Mouse (Mus musculus): Measurements from ENCODE around the gene Mfsd12. TPM values are rescaled to one million over a fixed set of nuclear protein-coding genes. Genes with fewer than 3 reads are reported as not detected.

Mfsd12 gene
- polyA plus RNA-seq, 1 experiment: 33.1 TPM

DNA sequence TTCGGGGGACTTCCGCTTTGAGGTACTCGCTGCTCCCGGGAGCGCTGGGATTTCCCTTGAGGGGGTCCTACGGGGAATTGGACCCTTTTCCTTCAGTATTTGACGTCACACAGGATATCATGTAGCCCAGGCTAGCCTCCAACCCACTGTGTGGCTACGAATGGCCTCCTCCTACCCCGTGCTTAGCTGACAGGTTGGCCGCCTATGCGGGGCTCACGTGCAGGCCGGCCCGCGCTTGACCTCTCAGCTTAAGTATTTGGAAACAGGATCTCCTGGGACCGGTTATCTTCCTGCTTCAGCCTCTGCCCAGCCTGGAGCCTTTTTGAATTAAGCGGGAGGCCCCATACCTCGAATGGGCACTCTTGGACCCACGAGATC is 27.3 kb downstream of the Mfsd12 start:
- Histone ChIP-seq H3K4me1 (ENCODE audit: control insufficient read depth, insufficient read depth, low read length) (peaks cover 16% of the 10 kb centered on the region), H3K4me3 (ENCODE audit: control insufficient read depth, low read depth, low read length) (peak overlapping the region; percentile 98), H3K27me3 (ENCODE audit: control insufficient read depth, insufficient read depth, low read length) (no peaks in the 10 kb centered on the region), H3K27ac (ENCODE audit: control insufficient read depth, insufficient read depth, low read depth, low read length) (peak overlapping the region; percentile 82), H3K36me3 (ENCODE audit: control insufficient read depth, insufficient read depth, low read length) (no peaks in the 10 kb centered on the region)
- TF ChIP-seq POLR2A (IDR thresholded peaks at IDR 0.05; ENCODE audit: control insufficient read depth, low read depth, low read length) (no peak), CTCF (IDR thresholded peaks at IDR 0.05; ENCODE audit: control insufficient read depth, insufficient read depth, insufficient replicate concordance, low read depth, low read length) (no peak)

DNA sequence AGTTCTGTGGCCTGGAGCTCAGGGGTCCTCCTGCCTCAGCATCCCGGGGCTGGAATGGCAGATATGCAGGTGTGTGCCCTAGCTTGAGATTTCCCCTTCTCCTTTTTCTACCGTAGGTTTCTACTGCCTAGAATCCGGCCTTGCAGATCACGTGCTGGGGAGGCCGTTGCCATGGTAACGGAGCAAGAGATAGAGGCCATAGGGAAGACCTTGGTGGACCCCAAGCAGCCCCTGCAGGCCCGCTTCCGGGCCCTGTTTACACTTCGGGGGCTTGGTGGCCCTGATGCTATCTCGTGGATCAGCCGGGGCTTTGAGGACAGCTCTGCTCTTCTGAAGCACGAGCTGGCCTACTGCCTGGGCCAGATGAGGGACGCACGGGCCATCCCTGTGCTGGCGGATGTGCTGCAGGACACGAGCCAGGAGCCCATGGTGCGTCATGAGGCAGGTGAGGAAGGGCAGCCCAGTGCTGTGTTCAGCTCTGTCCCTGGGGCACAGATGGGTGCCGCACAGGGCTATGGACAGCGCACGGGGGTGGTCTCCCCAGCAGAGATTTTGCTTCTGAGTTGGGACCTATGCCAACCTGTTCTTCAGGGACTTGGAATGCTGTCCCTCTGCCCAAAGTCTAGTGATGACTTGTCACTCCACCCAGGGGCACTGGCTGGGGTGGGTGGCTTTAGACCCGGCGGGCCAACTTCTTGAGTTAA is 28.5 kb downstream of the Mfsd12 start:
- Histone ChIP-seq H3K4me3 (ENCODE audit: control insufficient read depth, low read depth, low read length) (peak overlapping the region; percentile 98), H3K4me1 (ENCODE audit: control insufficient read depth, insufficient read depth, low read length) (peaks cover 23% of the 10 kb centered on the region), H3K27ac (ENCODE audit: control insufficient read depth, insufficient read depth, low read depth, low read length) (no peak overlapping the region), H3K27me3 (ENCODE audit: control insufficient read depth, insufficient read depth, low read length) (no peaks in the 10 kb centered on the region), H3K36me3 (ENCODE audit: control insufficient read depth, insufficient read depth, low read length) (no peaks in the 10 kb centered on the region)
- TF ChIP-seq POLR2A (IDR thresholded peaks at IDR 0.05; ENCODE audit: control insufficient read depth, low read depth, low read length) (no peak), CTCF (IDR thresholded peaks at IDR 0.05; ENCODE audit: control insufficient read depth, insufficient read depth, insufficient replicate concordance, low read depth, low read length) (no peak)

DNA sequence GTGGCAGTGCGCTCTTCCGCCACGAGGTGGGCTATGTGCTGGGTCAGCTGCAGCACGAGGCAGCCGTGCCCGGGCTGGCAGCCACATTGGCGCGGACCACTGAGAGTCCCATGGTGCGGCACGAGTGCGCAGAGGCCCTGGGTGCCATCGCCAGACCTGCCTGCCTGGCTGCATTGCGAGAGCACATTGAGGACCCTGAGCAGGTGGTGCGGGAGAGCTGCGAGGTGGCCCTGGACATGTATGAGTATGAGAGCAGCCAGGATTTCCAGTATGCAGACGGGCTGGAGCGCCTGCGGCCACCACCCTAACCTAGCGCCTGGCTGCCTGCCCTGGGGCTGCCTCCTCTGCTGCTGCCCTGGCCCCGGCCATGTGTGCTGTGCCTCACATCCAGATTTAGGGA is 30.4 kb downstream of the Mfsd12 start:
- TF ChIP-seq CTCF (IDR thresholded peaks at IDR 0.05; ENCODE audit: control insufficient read depth, insufficient read depth, insufficient replicate concordance, low read depth, low read length) (no peak), POLR2A (IDR thresholded peaks at IDR 0.05; ENCODE audit: control insufficient read depth, low read depth, low read length) (no peak)
- no peak overlapping the region for H3K4me3 ChIP-seq (ENCODE audit: control insufficient read depth, low read depth, low read length)
- H3K36me3 ChIP-seq (ENCODE audit: control insufficient read depth, insufficient read depth, low read length): no peaks in the 10 kb centered on the region
- H3K27ac ChIP-seq (ENCODE audit: control insufficient read depth, insufficient read depth, low read depth, low read length): no peak overlapping the region
- H3K27me3 ChIP-seq (ENCODE audit: control insufficient read depth, insufficient read depth, low read length): no peaks in the 10 kb centered on the region
- H3K4me1 ChIP-seq (ENCODE audit: control insufficient read depth, insufficient read depth, low read length): peaks cover 35% of the 10 kb centered on the region

DNA sequence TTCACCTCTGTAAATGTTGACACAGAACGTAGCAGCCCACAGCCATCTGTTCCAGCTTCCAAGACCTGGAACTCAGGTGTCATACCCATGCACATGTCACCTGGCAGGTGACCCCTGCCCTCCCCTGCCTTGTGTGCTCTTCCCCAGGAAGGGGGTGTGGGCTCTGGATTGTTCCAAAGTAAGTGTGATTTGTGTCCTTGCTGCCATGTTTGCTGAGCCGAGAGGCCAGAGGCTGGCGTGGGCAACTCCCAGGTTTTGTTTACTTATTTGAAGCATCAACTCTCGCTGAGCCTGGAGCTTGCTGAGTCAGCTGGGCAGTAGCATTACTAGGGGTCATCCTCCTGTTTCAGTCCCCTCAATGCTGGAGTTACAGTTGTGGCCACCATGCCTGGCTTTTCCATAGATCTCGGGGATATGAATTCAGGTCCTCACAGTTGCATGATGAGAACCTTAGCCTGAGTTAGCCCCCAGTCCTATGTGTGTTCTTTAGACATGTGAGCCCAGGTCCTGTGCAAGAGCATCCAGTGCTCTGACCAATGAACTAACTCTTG is 31.3 kb downstream of the Mfsd12 start, which contains the start of gene Gm48552:
TSS of gene Gm48552 (plus strand) at position 501 of the 551 bp plus-strand sequence.
- TF ChIP-seq POLR2A (IDR thresholded peaks at IDR 0.05; ENCODE audit: control insufficient read depth, low read depth, low read length) (peak; percentile 46; the same call in 1 of the 2 replicates), CTCF (IDR thresholded peaks at IDR 0.05; ENCODE audit: control insufficient read depth, insufficient read depth, insufficient replicate concordance, low read depth, low read length) (no peak)
- H3K4me1 ChIP-seq (ENCODE audit: control insufficient read depth, insufficient read depth, low read length): peaks cover 38% of the 10 kb centered on the region
- no peaks in the 10 kb centered on the region for H3K36me3 ChIP-seq (ENCODE audit: control insufficient read depth, insufficient read depth, low read length)
- no peak within 1 kb of the TSS for H3K4me3 ChIP-seq (ENCODE audit: control insufficient read depth, low read depth, low read length)
- H3K27ac ChIP-seq (ENCODE audit: control insufficient read depth, insufficient read depth, low read depth, low read length): no peak within 1 kb of the TSS
- no peaks in the 10 kb centered on the region for H3K27me3 ChIP-seq (ENCODE audit: control insufficient read depth, insufficient read depth, low read length)

DNA sequence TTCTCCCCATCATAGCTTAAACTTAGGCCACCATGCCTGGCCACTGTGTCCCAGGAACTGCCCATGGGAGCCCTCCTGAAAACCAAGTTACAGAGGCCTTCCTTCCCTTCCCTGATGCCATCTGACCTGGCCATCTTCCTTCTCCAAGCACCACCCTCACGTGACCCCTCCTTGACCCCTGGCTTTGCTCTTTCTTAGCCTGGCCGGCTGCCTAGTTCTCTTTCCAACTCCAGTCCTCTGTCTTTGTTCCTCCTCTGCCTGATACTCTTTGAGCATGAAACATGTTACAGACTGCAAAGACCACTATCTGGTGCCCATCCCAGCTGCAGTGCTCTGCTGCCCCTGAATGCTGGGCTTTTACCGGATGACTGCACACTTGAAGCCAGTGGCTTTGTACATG is 32.1 kb downstream of the Mfsd12 start:
- Histone ChIP-seq H3K36me3 (ENCODE audit: control insufficient read depth, insufficient read depth, low read length) (no peaks in the 10 kb centered on the region), H3K4me3 (ENCODE audit: control insufficient read depth, low read depth, low read length) (no peak overlapping the region), H3K4me1 (ENCODE audit: control insufficient read depth, insufficient read depth, low read length) (peaks cover 44% of the 10 kb centered on the region), H3K27ac (ENCODE audit: control insufficient read depth, insufficient read depth, low read depth, low read length) (no peak overlapping the region), H3K27me3 (ENCODE audit: control insufficient read depth, insufficient read depth, low read length) (no peaks in the 10 kb centered on the region)
- TF ChIP-seq POLR2A (IDR thresholded peaks at IDR 0.05; ENCODE audit: control insufficient read depth, low read depth, low read length) (no peak), CTCF (IDR thresholded peaks at IDR 0.05; ENCODE audit: control insufficient read depth, insufficient read depth, insufficient replicate concordance, low read depth, low read length) (no peak)

DNA sequence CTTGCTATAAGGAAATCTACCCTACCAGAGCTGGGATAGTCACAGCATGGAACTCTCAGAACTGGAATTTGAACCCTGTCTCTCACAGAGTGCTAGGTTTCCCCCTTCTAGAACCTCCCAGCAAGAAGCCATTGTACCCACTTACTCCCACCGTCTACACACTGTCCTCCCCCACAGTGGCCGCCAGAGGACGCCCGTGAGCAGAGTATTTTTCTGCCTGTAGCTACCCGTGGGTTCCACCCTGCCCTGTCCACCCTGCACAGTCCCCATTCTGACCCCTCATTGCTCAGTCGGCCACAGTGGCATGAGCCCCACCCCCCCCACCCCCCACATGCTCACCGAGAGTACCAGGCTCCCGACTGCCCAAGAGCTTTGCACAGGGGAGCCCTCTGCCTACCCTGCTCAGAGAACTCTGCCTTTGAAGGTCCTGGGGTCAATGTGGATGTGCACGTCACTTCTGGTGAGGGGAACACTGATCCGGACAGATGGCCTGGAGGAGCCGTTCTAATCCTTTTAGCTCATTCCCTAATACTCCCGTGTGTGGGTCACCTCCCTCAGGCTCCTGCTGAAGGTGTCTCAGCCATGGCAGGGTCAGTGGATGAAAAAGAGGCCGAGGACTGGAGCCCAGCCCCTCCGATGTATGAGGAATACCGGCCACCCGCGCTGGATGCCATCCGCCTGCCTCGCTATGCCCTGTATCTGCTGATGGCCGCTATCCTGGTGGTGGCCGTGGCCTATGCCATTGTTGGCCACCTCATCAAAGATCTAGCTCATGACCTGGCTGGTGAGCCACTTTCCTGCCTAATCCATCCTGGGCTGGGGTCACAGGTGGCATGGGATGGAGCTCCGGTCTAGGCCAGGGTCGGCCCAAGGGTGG is 32.7 kb downstream of the Mfsd12 start:
- Histone ChIP-seq H3K4me3 (ENCODE audit: control insufficient read depth, low read depth, low read length) (no peak overlapping the region), H3K4me1 (ENCODE audit: control insufficient read depth, insufficient read depth, low read length) (peaks cover 45% of the 10 kb centered on the region), H3K36me3 (ENCODE audit: control insufficient read depth, insufficient read depth, low read length) (no peaks in the 10 kb centered on the region), H3K27me3 (ENCODE audit: control insufficient read depth, insufficient read depth, low read length) (no peaks in the 10 kb centered on the region), H3K27ac (ENCODE audit: control insufficient read depth, insufficient read depth, low read depth, low read length) (peak overlapping the region; percentile 7; the same call in 1 of the 2 replicates)
- peak; percentile 57; the same call in 1 of the 2 replicates for TF ChIP-seq CTCF (IDR thresholded peaks at IDR 0.05; ENCODE audit: control insufficient read depth, insufficient read depth, insufficient replicate concordance, low read depth, low read length)
- TF ChIP-seq POLR2A (IDR thresholded peaks at IDR 0.05; ENCODE audit: control insufficient read depth, low read depth, low read length): no peak

DNA sequence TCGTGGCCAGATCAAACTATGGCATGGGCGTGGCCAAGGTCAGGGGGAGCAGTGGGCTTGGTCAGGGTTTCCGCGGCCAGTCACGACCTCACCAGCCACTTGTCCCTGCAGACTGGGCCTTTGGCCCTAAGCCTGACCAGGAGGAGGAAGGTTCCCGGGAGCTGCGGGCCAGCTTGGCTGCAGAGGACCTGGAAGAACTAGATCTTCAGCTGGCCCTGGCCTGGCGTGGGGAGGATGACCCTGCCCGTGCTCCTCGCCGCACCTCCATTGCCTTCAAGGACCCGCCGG is 33.3 kb downstream of the Mfsd12 start:
- TF ChIP-seq POLR2A (IDR thresholded peaks at IDR 0.05; ENCODE audit: control insufficient read depth, low read depth, low read length): no peak; the same call in 1 of the 2 replicates
- TF ChIP-seq CTCF (IDR thresholded peaks at IDR 0.05; ENCODE audit: control insufficient read depth, insufficient read depth, insufficient replicate concordance, low read depth, low read length): no peak
- no peaks in the 10 kb centered on the region for H3K27me3 ChIP-seq (ENCODE audit: control insufficient read depth, insufficient read depth, low read length)
- peak overlapping the region; percentile 7; the same call in 1 of the 2 replicates for H3K27ac ChIP-seq (ENCODE audit: control insufficient read depth, insufficient read depth, low read depth, low read length)
- H3K36me3 ChIP-seq (ENCODE audit: control insufficient read depth, insufficient read depth, low read length): no peaks in the 10 kb centered on the region
- H3K4me3 ChIP-seq (ENCODE audit: control insufficient read depth, low read depth, low read length): no peak overlapping the region
- H3K4me1 ChIP-seq (ENCODE audit: control insufficient read depth, insufficient read depth, low read length): peaks cover 40% of the 10 kb centered on the region
